Mouse (Mus musculus): ENCODE measurements around the gene Cdipt.

DNA sequence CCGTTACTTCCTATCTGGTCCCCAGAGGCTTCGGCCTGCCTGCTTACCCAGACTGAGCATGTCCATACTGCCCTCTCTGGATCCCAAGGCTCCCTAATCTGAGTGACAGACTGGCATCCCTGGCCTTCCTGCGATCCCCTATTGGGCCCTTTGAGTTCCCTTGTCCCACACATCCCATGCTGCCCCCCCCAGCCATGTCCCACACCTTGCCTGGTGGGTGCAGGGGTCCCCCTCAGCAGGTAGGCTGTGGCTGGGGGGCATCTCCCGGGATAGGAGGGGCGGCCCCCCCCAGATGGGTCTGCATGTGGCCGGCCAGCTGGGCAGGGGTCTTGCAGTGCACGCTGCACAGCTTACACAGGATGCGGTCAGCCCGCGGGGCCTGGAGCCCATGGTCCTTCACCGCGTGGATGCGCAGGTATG is 47.6 kb downstream of the Cdipt start:
- TF ChIP-seq CTCF (IDR thresholded peaks at IDR 0.05; ENCODE audit: extremely low read depth, insufficient read depth, insufficient read length, insufficient replicate concordance) (no peak), POLR2A (IDR thresholded peaks at IDR 0.05; ENCODE audit: low read depth, low read length) (no peak)
